Mouse (Mus musculus): ENCODE results near the gene Gm14569. TPM values are rescaled to one million over a fixed set of nuclear protein-coding genes. Genes with fewer than 3 reads are reported as not detected.

Gene Gm14569
- not detected in 2 replicates for polyA plus RNA-seq (2016; fragmentation: Nextera tagmentation; extraction: Ambion mirVana)

DNA sequence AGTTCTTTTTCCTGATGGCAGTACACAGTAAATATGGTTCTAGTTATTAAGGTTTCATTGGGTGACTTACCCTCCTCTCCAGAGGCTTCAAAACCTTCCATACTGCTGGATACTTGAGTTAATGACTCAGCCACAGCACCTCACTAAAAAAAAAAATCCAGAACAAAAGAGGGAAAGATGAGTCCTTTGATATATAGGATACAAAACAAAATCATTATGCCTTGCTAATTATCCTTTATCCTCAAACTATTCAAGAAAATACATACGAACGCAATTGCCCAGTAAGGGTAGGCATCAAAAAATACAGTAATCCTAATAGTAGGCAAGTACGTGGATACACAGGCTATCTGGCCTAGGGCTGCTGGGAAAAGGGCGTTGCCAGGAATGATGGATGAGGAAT, at the start of gene Gm14569:
Gm14569 (minus strand) TSS at position 101 of the 400 bp plus-strand sequence.
- no peak within 1 kb of the TSS for H3K4me2 ChIP-seq
- no peaks in the 10 kb centered on the region for H3K27me3 ChIP-seq
- no peak within 1 kb of the TSS for H3K27ac ChIP-seq
- no peaks in the 10 kb centered on the region for H3K4me1 ChIP-seq
- H3K36me3 ChIP-seq (replicated peaks) = no peaks in the 10 kb centered on the region
- H3K9me3 ChIP-seq = no peaks in the 10 kb centered on the region
- no peak within 1 kb of the TSS for H3K9ac ChIP-seq
- H3K4me3 ChIP-seq (replicated peaks) = no peak within 1 kb of the TSS
- 95% methylated on average over 4 of the region's 4 CpGs for WGBS
- no peak for ATAC-seq (ENCODE audit: low FRiP score)

DNA sequence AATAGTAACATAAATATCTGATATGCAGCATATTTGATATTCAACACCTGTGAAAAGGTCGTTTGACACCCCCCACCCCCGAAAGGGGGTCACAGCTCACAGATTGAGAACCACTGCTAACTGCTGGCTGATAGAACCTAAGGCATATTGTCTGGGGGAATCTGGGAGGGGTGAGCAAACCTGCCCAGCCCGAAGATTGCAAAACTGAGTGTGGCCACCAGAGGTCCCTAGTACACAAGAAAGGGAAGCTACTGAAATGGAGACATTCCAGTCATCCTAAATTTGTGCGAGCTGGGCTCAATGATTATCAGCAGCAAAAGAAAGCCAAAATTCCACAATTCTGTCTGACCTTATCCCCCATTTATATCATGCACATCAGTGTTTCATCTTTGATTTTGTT, 42.9 kb upstream of the Gm14569 start:
- H3K27me3 ChIP-seq = no peaks in the 10 kb centered on the region
- no peak overlapping the region for H3K9ac ChIP-seq
- no peak overlapping the region for H3K27ac ChIP-seq
- H3K4me3 ChIP-seq (replicated peaks) = no peak overlapping the region
- 18% methylated on average over 4 of the region's 4 CpGs for WGBS
- H3K4me1 ChIP-seq = no peaks in the 10 kb centered on the region
- H3K4me2 ChIP-seq = no peak overlapping the region
- H3K9me3 ChIP-seq = no peaks in the 10 kb centered on the region
- ATAC-seq (ENCODE audit: low FRiP score) = no peak
- no peaks in the 10 kb centered on the region for H3K36me3 ChIP-seq (replicated peaks)

DNA sequence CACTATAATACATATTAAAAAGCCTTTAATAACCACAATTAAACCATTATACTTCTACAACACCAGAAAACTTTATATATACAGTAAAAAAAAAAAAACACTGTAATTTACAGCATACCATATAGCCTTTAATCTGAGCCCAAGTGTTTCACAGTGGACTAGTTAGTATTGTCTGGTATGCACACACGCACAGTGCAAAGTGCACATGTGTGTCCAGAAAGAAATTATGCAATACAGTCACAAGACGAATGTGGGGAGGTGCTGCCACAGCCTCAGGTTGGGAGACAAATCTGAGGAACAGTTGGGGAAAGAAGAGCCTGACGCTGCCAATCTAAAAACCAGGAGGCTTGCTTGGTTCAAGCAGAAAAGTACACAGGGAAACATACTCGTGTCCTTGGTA, 42.1 kb upstream of the Gm14569 start:
- no peak for ATAC-seq (ENCODE audit: low FRiP score)
- Histone ChIP-seq H3K27ac (no peak overlapping the region), H3K9ac (no peak overlapping the region), H3K36me3 (replicated peaks) (no peaks in the 10 kb centered on the region), H3K27me3 (no peaks in the 10 kb centered on the region), H3K9me3 (no peaks in the 10 kb centered on the region), H3K4me3 (replicated peaks) (no peak overlapping the region), H3K4me1 (no peaks in the 10 kb centered on the region), H3K4me2 (no peak overlapping the region)
- WGBS = 75% methylated on average over 4 of the region's 4 CpGs

DNA sequence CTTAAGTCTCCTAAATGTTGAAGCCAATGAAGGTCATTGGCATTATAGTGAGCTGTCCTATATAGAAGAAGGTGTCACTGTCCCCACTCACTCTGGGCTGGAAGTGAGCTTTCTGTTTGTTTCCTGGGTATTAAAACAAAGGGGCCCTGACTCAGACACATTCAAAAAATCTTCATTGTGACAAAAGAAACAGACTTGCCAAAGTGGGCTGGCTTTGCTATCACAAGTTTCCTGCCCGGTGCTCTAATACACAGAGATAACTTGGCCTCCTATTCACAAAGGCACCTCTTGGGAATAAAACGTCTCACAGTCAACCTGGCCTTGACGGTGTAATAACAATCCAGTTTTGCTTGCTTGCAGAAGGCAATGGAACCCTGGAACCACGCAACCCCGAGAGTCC, 38.6 kb upstream of the Gm14569 start:
- H3K9me3 ChIP-seq = no peaks in the 10 kb centered on the region
- ATAC-seq (ENCODE audit: low FRiP score) = no peak
- no peaks in the 10 kb centered on the region for H3K4me1 ChIP-seq
- H3K27ac ChIP-seq = no peak overlapping the region
- H3K4me3 ChIP-seq (replicated peaks) = no peak overlapping the region
- H3K4me2 ChIP-seq = no peak overlapping the region
- no peak overlapping the region for H3K9ac ChIP-seq
- no peaks in the 10 kb centered on the region for H3K27me3 ChIP-seq
- H3K36me3 ChIP-seq (replicated peaks) = no peaks in the 10 kb centered on the region
- WGBS = 85% methylated on average over 5 of the region's 5 CpGs

DNA sequence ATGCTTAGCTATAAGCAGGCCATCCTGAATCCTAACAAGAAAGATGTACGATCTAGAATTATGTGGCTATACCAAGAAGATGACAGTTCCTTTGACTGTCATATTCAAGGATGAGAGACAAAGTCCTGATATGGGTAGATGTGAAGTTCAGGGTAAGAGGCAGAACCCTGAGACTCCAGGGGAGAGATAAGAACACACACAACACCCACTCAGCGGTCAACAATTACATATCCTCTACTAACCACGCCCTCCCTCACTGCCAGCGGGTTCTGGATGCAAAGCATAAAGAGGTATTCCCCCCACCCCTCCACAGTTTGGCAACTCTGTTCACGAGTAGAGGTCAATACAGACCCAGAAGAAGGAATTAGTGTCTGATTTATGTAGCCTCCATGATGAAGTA, 32.1 kb upstream of the Gm14569 start:
- Histone ChIP-seq H3K27ac (no peak overlapping the region), H3K9ac (no peak overlapping the region), H3K36me3 (replicated peaks) (no peaks in the 10 kb centered on the region), H3K4me3 (replicated peaks) (no peak overlapping the region), H3K27me3 (no peaks in the 10 kb centered on the region), H3K4me1 (no peaks in the 10 kb centered on the region), H3K4me2 (no peak overlapping the region), H3K9me3 (no peaks in the 10 kb centered on the region)
- ATAC-seq (ENCODE audit: low FRiP score) = no peak
- 73% methylated on average over 5 of the region's 5 CpGs for WGBS

DNA sequence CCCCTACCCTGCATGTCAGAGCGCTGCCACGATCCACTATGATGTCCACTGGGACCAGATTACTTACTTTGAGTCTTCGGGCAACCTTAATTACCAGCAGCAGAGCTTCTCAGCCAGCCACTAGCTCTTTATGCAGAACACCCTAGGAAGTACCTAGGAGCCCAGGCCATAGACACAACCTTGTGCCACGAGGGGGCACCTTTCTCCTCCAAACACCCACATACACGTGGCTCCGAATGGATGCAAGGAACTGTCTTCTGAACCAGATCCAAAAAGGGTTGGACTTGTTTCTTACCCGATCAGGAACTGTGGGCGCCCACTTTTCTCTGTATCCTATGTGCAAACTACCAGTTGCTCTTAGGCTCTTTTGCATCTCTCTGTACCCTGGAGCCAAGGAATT, 22.1 kb upstream of the Gm14569 start:
- H3K4me1 ChIP-seq = no peaks in the 10 kb centered on the region
- no peak overlapping the region for H3K4me3 ChIP-seq (replicated peaks)
- no peak overlapping the region for H3K27ac ChIP-seq
- H3K9me3 ChIP-seq = no peaks in the 10 kb centered on the region
- H3K27me3 ChIP-seq = no peaks in the 10 kb centered on the region
- 54% methylated on average over 8 of the region's 8 CpGs for WGBS
- H3K9ac ChIP-seq = no peak overlapping the region
- ATAC-seq (ENCODE audit: low FRiP score) = no peak
- H3K4me2 ChIP-seq = no peak overlapping the region
- no peaks in the 10 kb centered on the region for H3K36me3 ChIP-seq (replicated peaks)

DNA sequence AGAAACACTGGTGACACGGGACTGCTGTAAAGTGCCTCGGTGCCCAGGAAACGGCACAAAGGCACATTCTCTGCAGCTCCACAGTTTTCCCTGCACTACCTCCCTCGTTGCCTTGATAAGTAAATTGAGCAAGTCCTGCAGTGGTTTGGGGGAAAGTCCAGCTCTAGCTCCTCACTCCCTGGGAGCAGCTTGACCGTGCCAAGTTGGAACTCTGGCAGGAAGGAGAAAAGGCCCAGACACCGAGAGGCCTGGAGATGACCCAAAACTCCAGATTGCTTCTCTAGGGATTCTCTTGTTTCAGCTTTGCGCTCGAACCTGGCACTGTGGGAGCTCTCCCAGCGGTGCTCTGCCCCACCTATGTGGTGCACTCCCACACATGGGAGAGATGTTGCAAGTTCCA, 21.6 kb upstream of the Gm14569 start:
- H3K27ac ChIP-seq = no peak overlapping the region
- no peak for ATAC-seq (ENCODE audit: low FRiP score)
- H3K4me3 ChIP-seq (replicated peaks) = no peak overlapping the region
- H3K9ac ChIP-seq = no peak overlapping the region
- no peaks in the 10 kb centered on the region for H3K4me1 ChIP-seq
- 79% methylated on average over 9 of the region's 9 CpGs for WGBS
- no peaks in the 10 kb centered on the region for H3K9me3 ChIP-seq
- no peak overlapping the region for H3K4me2 ChIP-seq
- H3K36me3 ChIP-seq (replicated peaks) = no peaks in the 10 kb centered on the region
- H3K27me3 ChIP-seq = no peaks in the 10 kb centered on the region

DNA sequence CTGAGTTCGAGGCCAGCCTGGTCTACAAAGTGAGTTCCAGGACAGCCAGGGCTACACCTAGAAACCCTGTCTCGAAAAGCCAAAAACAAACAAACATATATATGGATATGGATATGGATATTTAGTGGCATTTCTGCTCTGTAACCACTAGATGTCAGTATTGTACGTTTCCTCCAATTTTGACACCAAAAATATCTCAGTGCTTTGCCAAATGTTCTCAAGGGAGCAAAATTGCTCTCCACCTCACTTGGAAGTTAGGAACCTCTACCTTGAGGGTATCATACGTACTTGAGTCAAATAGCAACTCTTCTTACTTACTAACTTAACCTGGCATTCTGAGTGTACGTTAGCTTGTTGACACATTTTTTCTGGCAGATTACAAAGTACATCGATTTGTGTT, 15.2 kb upstream of the Gm14569 start:
- 64% methylated on average over 6 of the region's 6 CpGs for WGBS
- Histone ChIP-seq H3K9ac (no peak overlapping the region), H3K27me3 (no peaks in the 10 kb centered on the region), H3K27ac (no peak overlapping the region), H3K4me2 (no peak overlapping the region), H3K4me1 (no peaks in the 10 kb centered on the region), H3K36me3 (replicated peaks) (no peaks in the 10 kb centered on the region), H3K9me3 (no peaks in the 10 kb centered on the region), H3K4me3 (replicated peaks) (no peak overlapping the region)
- no peak for ATAC-seq (ENCODE audit: low FRiP score)

DNA sequence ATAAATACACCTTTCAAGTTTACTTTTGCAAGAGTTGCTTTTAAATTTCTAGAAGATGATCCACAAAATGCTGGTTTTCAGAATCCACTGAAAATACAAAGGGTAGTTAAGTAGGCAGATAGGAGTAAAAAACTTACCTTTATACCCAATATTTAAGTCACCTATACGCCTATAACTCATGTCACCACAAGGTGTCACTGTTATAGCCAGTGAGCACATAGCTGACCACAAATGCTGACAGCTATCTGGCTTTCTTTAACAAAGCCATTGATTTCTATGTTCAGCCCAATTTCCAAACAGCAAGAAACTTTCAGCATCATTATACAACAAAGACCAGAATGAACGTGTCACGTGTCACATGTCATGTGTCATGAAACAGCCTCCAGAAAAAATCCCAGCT, 2.1 kb downstream of the Gm14569 start:
- 29% methylated on average over 3 of the region's 3 CpGs for WGBS
- Histone ChIP-seq H3K27ac (no peak overlapping the region), H3K4me3 (replicated peaks) (no peak overlapping the region), H3K9ac (no peak overlapping the region), H3K9me3 (no peaks in the 10 kb centered on the region), H3K4me2 (no peak overlapping the region), H3K4me1 (no peaks in the 10 kb centered on the region), H3K27me3 (no peaks in the 10 kb centered on the region), H3K36me3 (replicated peaks) (no peaks in the 10 kb centered on the region)
- no peak for ATAC-seq (ENCODE audit: low FRiP score)

DNA sequence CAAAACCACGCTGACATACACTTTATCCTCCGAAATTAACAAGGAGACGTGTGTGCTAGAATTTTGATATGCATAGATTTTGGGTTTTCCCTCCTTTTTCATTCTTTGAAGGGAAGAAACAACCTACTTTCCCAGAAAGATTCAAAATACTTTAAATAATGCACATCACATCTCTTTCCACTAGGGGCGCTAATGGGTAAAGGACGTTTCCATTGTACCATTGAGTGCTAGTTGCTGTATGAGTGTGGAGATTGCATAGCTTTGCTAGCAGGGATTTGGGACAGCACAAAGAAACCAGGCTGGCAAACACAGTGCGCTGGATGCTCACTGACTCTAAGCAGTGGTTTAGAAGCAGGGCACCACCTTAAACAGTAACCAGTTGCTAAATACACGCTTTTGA, 3.6 kb downstream of the Gm14569 start:
- Histone ChIP-seq H3K4me2 (no peak overlapping the region), H3K27ac (no peak overlapping the region), H3K27me3 (no peaks in the 10 kb centered on the region), H3K36me3 (replicated peaks) (no peaks in the 10 kb centered on the region), H3K4me3 (replicated peaks) (no peak overlapping the region), H3K9me3 (no peaks in the 10 kb centered on the region), H3K4me1 (no peaks in the 10 kb centered on the region), H3K9ac (no peak overlapping the region)
- ATAC-seq (ENCODE audit: low FRiP score) = no peak
- 37% methylated on average over 7 of the region's 7 CpGs for WGBS

DNA sequence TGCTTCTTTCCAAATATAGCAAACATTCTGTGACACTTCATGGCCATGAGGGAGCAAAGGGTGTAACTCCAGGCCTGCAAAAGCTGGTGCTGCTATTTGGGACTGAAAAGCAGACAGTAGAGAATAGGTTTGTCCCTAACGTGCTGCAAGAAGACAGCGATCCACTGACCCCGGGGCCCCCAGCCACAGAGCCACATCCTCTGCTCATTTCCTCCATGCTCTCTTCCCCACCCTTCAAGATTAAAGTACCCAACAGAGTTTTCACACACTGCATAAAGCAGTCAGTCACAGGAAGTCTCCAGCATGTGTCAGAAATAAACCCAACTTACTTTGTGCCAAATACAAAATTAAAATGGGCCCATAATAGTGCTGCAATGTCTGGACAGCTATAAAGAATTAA, 16.8 kb downstream of the Gm14569 start:
- Histone ChIP-seq H3K4me1 (no peaks in the 10 kb centered on the region), H3K9me3 (no peaks in the 10 kb centered on the region), H3K9ac (no peak overlapping the region), H3K4me2 (no peak overlapping the region), H3K4me3 (replicated peaks) (no peak overlapping the region), H3K27ac (no peak overlapping the region), H3K27me3 (no peaks in the 10 kb centered on the region), H3K36me3 (replicated peaks) (no peaks in the 10 kb centered on the region)
- 100% methylated on average over 3 of the region's 3 CpGs for WGBS
- no peak for ATAC-seq (ENCODE audit: low FRiP score)

DNA sequence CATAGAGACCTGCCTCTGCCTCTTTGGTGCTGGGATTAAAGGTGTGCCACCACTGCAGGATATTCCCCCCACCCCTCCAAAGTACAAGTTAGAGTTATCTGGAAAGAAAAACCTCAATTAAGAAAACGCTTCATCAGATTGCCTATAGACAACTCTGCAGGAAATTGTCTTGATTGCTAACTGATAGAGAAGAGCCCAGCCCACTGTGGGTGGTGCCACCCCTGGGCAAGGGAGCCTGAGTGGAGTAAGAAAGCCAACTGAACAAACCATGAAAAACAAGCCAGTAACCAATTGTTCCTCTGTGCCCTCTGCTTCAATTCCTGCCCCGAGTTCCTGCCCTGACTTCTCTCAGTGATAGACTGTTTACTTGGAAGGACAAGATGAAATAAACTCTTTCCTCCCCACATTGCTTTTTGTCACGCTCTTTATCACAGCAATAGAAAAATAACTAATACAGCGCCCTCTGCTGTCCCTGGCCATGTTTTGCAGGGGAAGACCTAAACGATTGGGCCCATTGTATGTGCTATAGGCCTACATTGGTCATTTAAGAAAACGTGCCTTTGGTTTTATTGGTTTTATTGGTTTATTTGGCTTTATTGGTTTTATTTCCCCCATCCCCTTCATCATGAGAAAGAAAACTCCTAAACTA, 17.4 kb downstream of the Gm14569 start:
- no peak for ATAC-seq (ENCODE audit: low FRiP score)
- H3K4me2 ChIP-seq = no peak overlapping the region
- 55% methylated on average over 6 of the region's 6 CpGs for WGBS

DNA sequence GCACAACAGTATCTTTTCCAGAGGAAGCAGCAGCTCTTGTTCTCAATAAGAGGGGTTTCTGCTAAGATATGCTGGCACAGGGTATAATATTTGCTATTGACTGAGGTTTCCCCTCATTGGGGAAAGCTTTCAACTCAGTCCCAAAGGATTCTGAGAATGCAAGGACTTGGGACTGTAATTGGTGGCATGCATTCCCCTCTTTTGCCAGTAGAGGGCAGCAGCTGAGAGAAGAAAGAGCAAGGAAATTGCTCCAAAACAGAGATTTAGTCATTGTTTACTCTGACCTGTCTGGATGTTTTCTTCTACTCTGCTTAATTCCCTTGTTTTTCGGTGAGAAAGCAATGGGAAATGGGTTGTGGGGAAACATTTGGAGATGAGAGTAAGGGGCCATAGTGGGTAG, 35.6 kb downstream of the Gm14569 start:
- H3K9ac ChIP-seq = no peak overlapping the region
- ATAC-seq (ENCODE audit: low FRiP score) = no peak
- no peaks in the 10 kb centered on the region for H3K36me3 ChIP-seq (replicated peaks)
- no peaks in the 10 kb centered on the region for H3K9me3 ChIP-seq
- H3K4me3 ChIP-seq (replicated peaks) = no peak overlapping the region
- 24% methylated on average over 1 of the region's 1 CpGs for WGBS
- H3K4me2 ChIP-seq = no peak overlapping the region
- H3K4me1 ChIP-seq = no peaks in the 10 kb centered on the region
- no peaks in the 10 kb centered on the region for H3K27me3 ChIP-seq
- no peak overlapping the region for H3K27ac ChIP-seq

More for the DNA sequence above, 17.4 kb downstream of the Gm14569 start:
- no peaks in the 10 kb centered on the region for H3K27me3 ChIP-seq
- no peaks in the 10 kb centered on the region for H3K9me3 ChIP-seq
- no peaks in the 10 kb centered on the region for H3K4me1 ChIP-seq
- no peak overlapping the region for H3K27ac ChIP-seq
- no peaks in the 10 kb centered on the region for H3K36me3 ChIP-seq (replicated peaks)
- H3K4me3 ChIP-seq (replicated peaks) = no peak overlapping the region
- H3K9ac ChIP-seq = no peak overlapping the region
